In genomic region chr3:60507979-60508378, GRCm38 (mm10) we compare ENCODE assay signal across 21 mouse cellular contexts. TPM values are rescaled to one million over a fixed set of nuclear protein-coding genes. Genes with fewer than 3 reads are reported as not detected.
DNase-seq lines count a peak whose midpoint lies in the region; ATAC-seq and TF ChIP-seq lines count a peak whose summit lies in the region.
"Had no signal": no experiment of that assay in that cellular context is flagged by ENCODE, and none has a peak within 500 bp of the region (broad histone marks: within the 10 kb centered on the region; RNA-seq: fewer than 3 reads in every experiment).

No protein-coding gene starts in this region.

- H3K4me3 ChIP-seq in heart, adult 2 months, result no peak overlapping the region
- no peak overlapping the region for H3K4me3 ChIP-seq in heart, embryonic 11.5 days (ENCODE audit: low read depth, low read length)
- H3K4me3 ChIP-seq in liver, embryonic 13.5 days (replicated peaks), result no peak overlapping the region
- H3K4me3 ChIP-seq: embryonic facial prominence, embryonic 12.5 days; erythroblast, embryonic 14.5 days; forebrain, embryonic 13.5 days; lung, embryonic 15.5 days; midbrain, embryonic 13.5 days; myocyte had no signal

- no peaks in the 10 kb centered on the region for H3K27me3 ChIP-seq in heart, adult 2 months (ENCODE audit: control insufficient read depth, insufficient read depth, low read length)
- no peaks in the 10 kb centered on the region for H3K27me3 ChIP-seq in heart, embryonic 11.5 days (ENCODE audit: control insufficient read depth, insufficient read depth, low read length)
- H3K27me3 ChIP-seq in liver, embryonic 13.5 days, result no peaks in the 10 kb centered on the region
- H3K27me3 ChIP-seq: embryonic facial prominence, embryonic 12.5 days; forebrain, embryonic 13.5 days; lung, embryonic 15.5 days; midbrain, embryonic 13.5 days had no signal

- H3K4me1 ChIP-seq in heart, adult 2 months (ENCODE audit: control insufficient read depth, insufficient read depth, low read length), result peaks cover 37% of the 10 kb centered on the region
- peaks cover 9% of the 10 kb centered on the region for H3K4me1 ChIP-seq in heart, embryonic 11.5 days (ENCODE audit: control insufficient read depth, insufficient read depth, low read length)
- H3K4me1 ChIP-seq in liver, embryonic 13.5 days (replicated peaks), result peaks cover 78% of the 10 kb centered on the region

- H3K79me2 ChIP-seq in heart, adult 2 months (replicated peaks; ENCODE audit: control insufficient read depth, insufficient read depth, low read length), result peaks cover 9% of the 10 kb centered on the region

- H3K27ac ChIP-seq in heart, adult 2 months, result peak overlapping the region; percentile 71
- no peak overlapping the region for H3K27ac ChIP-seq in heart, embryonic 11.5 days (ENCODE audit: low read depth, low read length)
- H3K27ac ChIP-seq in liver, embryonic 13.5 days, result peak overlapping the region; percentile 16; the same call in 1 of the 2 replicates
- H3K27ac ChIP-seq: embryonic facial prominence, embryonic 12.5 days; forebrain, embryonic 13.5 days; hindbrain, embryonic 14.5 days; lung, embryonic 15.5 days; midbrain, embryonic 13.5 days had no signal

- TF ChIP-seq EP300 in heart, adult 2 months (IDR thresholded peaks at IDR 0.05; ENCODE audit: insufficient read depth, low read depth, low read length), result no peak

- no peak overlapping the region for H3K4me2 ChIP-seq in heart, embryonic 11.5 days
- H3K4me2 ChIP-seq in liver, embryonic 13.5 days, result no peak overlapping the region
- H3K4me2 ChIP-seq: embryonic facial prominence, embryonic 12.5 days; forebrain, embryonic 13.5 days; hindbrain, embryonic 14.5 days; lung, embryonic 15.5 days; midbrain, embryonic 13.5 days had no signal

- H3K9ac ChIP-seq in heart, adult 2 months (ENCODE audit: low read depth, low read length), result no peak overlapping the region
- no peak overlapping the region for H3K9ac ChIP-seq in heart, embryonic 11.5 days (ENCODE audit: low read depth, low read length)
- no peak overlapping the region for H3K9ac ChIP-seq in liver, embryonic 13.5 days
- H3K9ac ChIP-seq: embryonic facial prominence, embryonic 12.5 days; forebrain, embryonic 13.5 days; hindbrain, embryonic 14.5 days; lung, embryonic 15.5 days; midbrain, embryonic 13.5 days had no signal

- WGBS in heart, adult 2 months, result 78% methylated on average over 2 of the region's 2 CpGs
- 95% methylated on average over 2 of the region's 2 CpGs for WGBS in heart, embryonic 11.5 days (ENCODE audit: insufficient replicate concordance)
- 83% methylated on average over 2 of the region's 2 CpGs for WGBS in liver, embryonic 13.5 days (ENCODE audit: insufficient replicate concordance)

- intact Hi-C loops in heart, adult 2 months (cut with DNase I), result no loop called here

- ATAC-seq in heart, embryonic 11.5 days (replicated peaks; ENCODE audit: insufficient number of reproducible peaks, low FRiP score, low TSS enrichment), result no peak
- ATAC-seq in liver, embryonic 13.5 days (ENCODE audit: low read depth), result no peak
- ATAC-seq: forebrain, embryonic 13.5 days; midbrain, embryonic 13.5 days had no signal

- TF ChIP-seq POLR2A in heart, adult 2 months (IDR thresholded peaks at IDR 0.05; ENCODE audit: insufficient read depth, low read depth, low read length), result no peak

- no peak for TF ChIP-seq CTCF in heart, adult 2 months (IDR thresholded peaks at IDR 0.05)

- DNase-seq in heart, adult 2 months, result no peak
- DNase-seq in lung, postnatal 36 days, result peak; percentile 65
- no peak for DNase-seq in lung, postnatal 10 days
- DNase-seq in liver, embryonic 13.5 days, result no peak
- no peak for DNase-seq in layer of hippocampus, postnatal 25 days (ENCODE audit: extremely low spot score in 1 of 2, low spot score in 1 of 2)
- no peak for DNase-seq in kidney, postnatal 36 days
- DNase-seq: adrenal gland, adult 2 months; cerebellum, adult 9-11 months; gastrocnemius, postnatal 10 days; heart, postnatal 14 days; kidney, adult 8-10 months; kidney, postnatal 14 days; thymus, postnatal 25 days had no signal

- H3K36me3 ChIP-seq in heart, adult 2 months (ENCODE audit: control insufficient read depth, insufficient read depth, low read length), result peaks cover 63% of the 10 kb centered on the region
- H3K36me3 ChIP-seq in heart, embryonic 11.5 days (ENCODE audit: control insufficient read depth, insufficient read depth, low read length), result no peaks in the 10 kb centered on the region
- peaks cover 3% of the 10 kb centered on the region; the same call in 1 of the 2 replicates for H3K36me3 ChIP-seq in liver, embryonic 13.5 days
- H3K36me3 ChIP-seq: embryonic facial prominence, embryonic 12.5 days; lung, embryonic 15.5 days; midbrain, embryonic 13.5 days had no signal

- H3K9me3 ChIP-seq in heart, embryonic 11.5 days (replicated peaks; ENCODE audit: control insufficient read depth, low read length), result no peaks in the 10 kb centered on the region
- no peaks in the 10 kb centered on the region for H3K9me3 ChIP-seq in liver, embryonic 13.5 days (replicated peaks)
- H3K9me3 ChIP-seq: embryonic facial prominence, embryonic 12.5 days; forebrain, embryonic 13.5 days; lung, embryonic 15.5 days; midbrain, embryonic 13.5 days had no signal

RNA-seq across cellular contexts. Expression of gene Mbnl1, which starts 35.3 kb away (rescaled TPM):
- 100 to 1,000 TPM; 215 to 237 TPM for total RNA-seq in heart, adult 2 months (2021)
- 55.8 and 79.7 TPM in 2 replicates for polyA plus RNA-seq in heart, adult 2 months (2012; rRNA removed)
- polyA plus RNA-seq in heart, embryonic 11.5 days (2014; fragmentation: Nextera tagmentation; extraction: Ambion mirVana), result 76.6 and 101 TPM in 2 replicates
- 123 and 153 TPM in 2 replicates for polyA plus RNA-seq in liver, embryonic 13.5 days (2015; fragmentation: Nextera tagmentation; extraction: Ambion mirVana)
- total RNA-seq in layer of hippocampus, postnatal 25 days (2021), result 100 to 1,000 TPM; 113 to 125 TPM
